Mouse (Mus musculus) lung, postnatal 0 days (tissue): ENCODE measurements at regions not wholly inside any gene's neighbourhood (a gene's known extent, or its start where the extent isn't known, plus 50 kb on each side); places are given as distances from the start of the nearest gene placed in this dataset.

Experiments
- ATAC-seq: fragments of 200-750 bp; cut with Nextera tagmentation; 2 replicates; pipeline ENCODE4 v1.8.0; 2017; ENCODE audit warnings: moderate library complexity
- DNase-seq: peaks from one replicate; pipeline ENCODE4 v3.0.0-alpha.2; 2016; ENCODE audit warnings: low spot score
- H3K27ac ChIP-seq: fragments of 300-500 bp; sonication (generic); 2 replicates; pipeline ENCODE4 v1.5.1; 2014; ENCODE audit warnings: antibody characterized with exemption, mild to moderate bottlenecking, low read length, mixed read lengths
- H3K27me3 ChIP-seq: fragments of 300-500 bp; sonication (generic); replicated peaks from 2 replicates; pipeline ENCODE4 v1.6.1; 2014; ENCODE audit warnings: low read length, mixed read lengths; ENCODE audit not compliant: insufficient read depth
- H3K36me3 ChIP-seq: fragments of 300-500 bp; sonication (generic); 2 replicates; pipeline ENCODE4 v1.6.1; 2014; ENCODE audit warnings: low read length, mixed read lengths; ENCODE audit not compliant: insufficient read depth
- H3K4me1 ChIP-seq: fragments of 300-500 bp; sonication (generic); 2 replicates; pipeline ENCODE4 v1.6.1; 2014; ENCODE audit warnings: antibody characterized with exemption, low read depth, low read length, mixed read lengths; ENCODE audit not compliant: insufficient read depth
- H3K4me2 ChIP-seq: fragments of 300-500 bp; sonication (generic); replicated peaks from 2 replicates; pipeline ENCODE4 v1.6.1; 2014; ENCODE audit warnings: low read depth, mild to moderate bottlenecking, low read length, moderate library complexity, mixed read lengths
- H3K4me3 ChIP-seq: fragments of 300-500 bp; sonication (generic); 2 replicates; pipeline ENCODE4 v1.5.1; 2014; ENCODE audit warnings: low read depth, low read length
- H3K9ac ChIP-seq: fragments of 300-500 bp; sonication (generic); replicated peaks from 2 replicates; pipeline ENCODE4 v1.6.1; 2014; ENCODE audit warnings: low read depth, mild to moderate bottlenecking
- H3K9me3 ChIP-seq: fragments of 300-500 bp; sonication (generic); 2 replicates; pipeline ENCODE4 v1.6.1; 2016; ENCODE audit warnings: low read length, mixed read lengths
- CTCF ChIP-seq: IDR thresholded peaks from 2 replicates; pipeline ENCODE4 v1.5.1; 2016; ENCODE audit warnings: antibody characterized with exemption, mild to moderate bottlenecking
- EP300 ChIP-seq: IDR thresholded peaks from 2 replicates; pipeline ENCODE4 v1.6.1; 2016; ENCODE audit warnings: antibody characterized with exemption, mild to moderate bottlenecking, control low read depth
- WGBS: fragments of 180-500 bp; shearing (Covaris S2); extraction: QIAGEN DNeasy Blood & Tissue Kit; methylation state at CpG from one replicate; pipeline ENCODE4 v1.1.7; 2014; 5-methylcytosine and 5-hydroxymethylcytosine counted together

GRCm38 (mm10) chr12:16130605-16131004, 313.9 kb upstream of the Trib2 start:
- WGBS, result 45% methylated on average over 1 of the region's 1 CpGs
- Histone ChIP-seq H3K27me3 (no peaks in the 10 kb centered on the region), H3K4me2 (no peak overlapping the region), H3K4me3 (no peak overlapping the region), H3K27ac (no peak overlapping the region), H3K4me1 (no peaks in the 10 kb centered on the region), H3K9ac (no peak overlapping the region), H3K9me3 (no peaks in the 10 kb centered on the region), H3K36me3 (no peaks in the 10 kb centered on the region)
- ATAC-seq (no peak), DNase-seq (no peak)
- TF ChIP-seq EP300 (no peak), CTCF (no peak)

- Histone ChIP-seq H3K4me2 (no peak overlapping the region), H3K27me3 (no peaks in the 10 kb centered on the region), H3K36me3 (no peaks in the 10 kb centered on the region), H3K4me3 (no peak overlapping the region), H3K9me3 (no peaks in the 10 kb centered on the region), H3K9ac (no peak overlapping the region), H3K4me1 (no peaks in the 10 kb centered on the region), H3K27ac (no peak overlapping the region)
- TF ChIP-seq CTCF, result no peak
- TF ChIP-seq EP300, result no peak
- no peak for DNase-seq
- ATAC-seq, result no peak
- 95% methylated on average over 3 of the region's 3 CpGs for WGBS
Measured at GRCm38 (mm10) chr12:16129923-16130322, 313.2 kb upstream of the Trib2 start.

- Histone ChIP-seq H3K27ac (no peak overlapping the region), H3K4me2 (no peak overlapping the region), H3K36me3 (no peaks in the 10 kb centered on the region), H3K27me3 (no peaks in the 10 kb centered on the region), H3K4me3 (no peak overlapping the region), H3K4me1 (no peaks in the 10 kb centered on the region), H3K9me3 (no peaks in the 10 kb centered on the region), H3K9ac (no peak overlapping the region)
- ATAC-seq (no peak), DNase-seq (no peak)
- TF ChIP-seq CTCF, result no peak
- no peak for TF ChIP-seq EP300
- WGBS, result 62% methylated on average over 3 of the region's 3 CpGs
Measured at GRCm38 (mm10) chr12:16129243-16129642, 312.5 kb upstream of the Trib2 start.

- Histone ChIP-seq H3K9ac (no peak overlapping the region), H3K4me3 (no peak overlapping the region), H3K36me3 (no peaks in the 10 kb centered on the region), H3K4me1 (no peaks in the 10 kb centered on the region), H3K9me3 (no peaks in the 10 kb centered on the region), H3K4me2 (no peak overlapping the region), H3K27ac (no peak overlapping the region), H3K27me3 (no peaks in the 10 kb centered on the region)
- ATAC-seq, result no peak
- no peak for DNase-seq
- TF ChIP-seq EP300, result no peak
- TF ChIP-seq CTCF, result no peak
- WGBS, result 73% methylated on average over 2 of the region's 2 CpGs
Measured at GRCm38 (mm10) chr12:16124906-16125305, 308.2 kb upstream of the Trib2 start.

- H3K9me3 ChIP-seq, result no peaks in the 10 kb centered on the region
- H3K27me3 ChIP-seq, result no peaks in the 10 kb centered on the region
- no peak overlapping the region for H3K4me3 ChIP-seq
- no peak for DNase-seq
- no peak overlapping the region for H3K4me2 ChIP-seq
- TF ChIP-seq CTCF (no peak), EP300 (no peak)
- no peak overlapping the region for H3K9ac ChIP-seq
- no peaks in the 10 kb centered on the region for H3K4me1 ChIP-seq
- H3K36me3 ChIP-seq, result no peaks in the 10 kb centered on the region
- no peak for ATAC-seq
- no peak overlapping the region for H3K27ac ChIP-seq
- 31% methylated on average over 2 of the region's 2 CpGs for WGBS
Measured at GRCm38 (mm10) chr12:16122353-16123127, 305.8 kb upstream of the Trib2 start.

- WGBS, result 52% methylated on average over 6 of the region's 6 CpGs
- Histone ChIP-seq H3K9me3 (no peaks in the 10 kb centered on the region), H3K27ac (no peak overlapping the region), H3K9ac (no peak overlapping the region), H3K36me3 (no peaks in the 10 kb centered on the region), H3K4me2 (no peak overlapping the region), H3K27me3 (no peaks in the 10 kb centered on the region), H3K4me3 (no peak overlapping the region), H3K4me1 (no peaks in the 10 kb centered on the region)
- TF ChIP-seq CTCF, result no peak
- TF ChIP-seq EP300, result no peak
- ATAC-seq (no peak), DNase-seq (no peak)
Measured at GRCm38 (mm10) chr12:16121787-16122186, 305.1 kb upstream of the Trib2 start.
